Mouse (Mus musculus) ES-Bruce4 (cell line): ENCODE data around the gene Zfp654.

Experiments
- CTCF ChIP-seq: IDR thresholded peaks from one replicate; pipeline ENCODE4 v1.8.1; 2011; ENCODE audit warnings: low read depth, low read length
- EP300 ChIP-seq: IDR thresholded peaks from 2 replicates; pipeline ENCODE4 v1.6.1; 2011; ENCODE audit warnings: low read depth, low read length; ENCODE audit not compliant: insufficient read depth

GRCm38 (mm10) chr16:64745089-64745488, 106.4 kb downstream of the Zfp654 start:
- TF ChIP-seq CTCF (no peak), EP300 (no peak)
